Mouse (Mus musculus) urinary bladder, postnatal 4 days (tissue): Measurements from ENCODE around the gene Gmfg.

Source experiments
- DNase-seq, 2 experiments: peaks; one replicate each; pipeline ENCODE4 v3.0.0; 2021 to 2022; ENCODE audit warnings: low spot score in 2 of 2

The Gmfg gene

GRCm38 (mm10) chr7:28482854-28483253, 45.6 kb downstream of the Gmfg start:
- DNase-seq, result no peak

GRCm38 (mm10) chr7:28484192-28484591, 46.9 kb downstream of the Gmfg start:
- DNase-seq, result no peak

DNA sequence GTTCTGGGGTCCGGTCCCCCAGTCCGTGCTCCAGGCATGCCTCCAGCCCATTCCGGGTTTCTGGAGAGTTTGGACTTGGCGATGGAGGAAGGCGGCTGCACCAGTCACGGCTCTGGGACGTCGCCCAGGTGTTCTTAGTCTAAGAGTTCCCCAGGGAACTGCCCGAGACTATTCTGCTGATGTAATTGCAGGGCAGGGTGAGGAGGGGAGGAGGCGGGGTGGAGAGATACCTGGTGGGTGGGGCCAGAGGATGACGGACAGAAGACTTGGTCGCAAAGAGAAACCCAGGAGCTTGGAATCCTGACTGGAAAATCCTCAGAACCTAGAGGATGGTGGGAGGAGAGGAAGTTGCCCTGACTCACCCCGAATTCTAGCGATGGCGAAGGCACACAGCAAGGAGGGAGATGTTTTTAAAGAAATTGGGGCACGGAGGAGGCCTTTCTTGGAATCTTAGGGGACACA, 50.8 kb downstream of the Gmfg start:
- DNase-seq, result no peak

- DNase-seq, result peak in 1 of 2 experiments; percentile 62
These were observed 53.2 kb downstream of the Gmfg start for GRCm38 (mm10) chr7:28490410-28490809.

GRCm38 (mm10) chr7:28490903-28491302, 53.7 kb downstream of the Gmfg start:
- no peak for DNase-seq

GRCm38 (mm10) chr7:28492310-28492709, 55.1 kb downstream of the Gmfg start:
- DNase-seq, result no peak

- DNase-seq, result no peak
These were observed 58.2 kb downstream of the Gmfg start for GRCm38 (mm10) chr7:28495426-28495825.
